Mouse (Mus musculus) 3134 (cell line): Measurements from ENCODE around the gene Cd28.

Experiments
- DNase-seq: peaks from one replicate; pipeline ENCODE4 v3.0.0-alpha.2; 2011; ENCODE audit warnings: low spot score; ENCODE audit not compliant: insufficient read length; ENCODE audit errors: extremely low read depth

Gene Cd28

DNA sequence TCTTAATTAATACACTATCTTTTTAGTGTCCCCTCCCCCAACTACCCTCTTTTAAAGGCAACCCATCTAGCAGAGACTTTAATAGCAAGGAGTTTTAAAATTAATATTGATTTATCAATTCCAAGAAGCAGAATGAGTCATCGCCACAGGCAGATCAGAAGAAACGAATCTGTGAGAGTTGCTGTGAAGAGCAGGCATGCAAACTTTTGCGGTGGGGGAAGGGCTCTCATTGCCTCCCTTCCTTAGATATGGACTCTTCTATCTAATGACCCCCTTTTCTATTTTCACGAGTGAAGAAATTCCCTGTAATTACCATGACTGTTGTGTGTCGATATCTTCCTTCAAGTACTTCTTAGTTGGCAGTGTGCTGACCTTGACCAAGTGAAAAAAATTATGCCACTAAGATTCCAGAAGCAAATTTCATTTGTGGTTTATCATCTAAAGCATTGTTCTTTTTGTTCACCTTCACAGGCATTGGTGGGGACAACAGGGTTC lies 32.8 kb downstream of the Cd28 start:
- no peak for DNase-seq

DNA sequence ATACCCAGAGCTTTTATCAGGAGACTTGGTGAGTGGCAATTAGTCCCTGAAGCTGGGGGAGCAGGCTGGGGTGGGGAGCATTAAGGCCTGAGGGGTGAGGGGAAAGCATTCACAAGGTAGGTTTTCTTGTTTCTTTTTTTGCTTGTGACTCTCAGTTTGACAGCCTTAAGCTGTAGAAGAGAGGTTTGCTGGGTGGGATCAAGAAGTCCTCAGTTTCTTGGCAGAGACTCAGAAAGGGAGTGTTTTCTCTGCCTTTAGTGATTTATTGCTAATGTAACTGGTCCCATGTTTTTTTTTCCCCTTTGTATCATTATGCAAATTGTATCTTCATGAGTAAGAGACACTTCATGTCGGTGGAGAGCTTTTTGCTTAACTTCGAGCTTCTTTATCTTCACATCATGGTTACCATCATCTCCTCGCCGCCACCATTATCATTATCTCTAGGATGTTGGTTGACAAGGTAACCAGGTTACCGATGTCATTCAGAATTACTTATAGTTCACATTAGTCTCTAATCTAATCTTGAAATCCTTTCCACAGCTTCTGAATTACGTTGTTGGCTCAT lies 33.7 kb downstream of the Cd28 start:
- no peak for DNase-seq

DNA sequence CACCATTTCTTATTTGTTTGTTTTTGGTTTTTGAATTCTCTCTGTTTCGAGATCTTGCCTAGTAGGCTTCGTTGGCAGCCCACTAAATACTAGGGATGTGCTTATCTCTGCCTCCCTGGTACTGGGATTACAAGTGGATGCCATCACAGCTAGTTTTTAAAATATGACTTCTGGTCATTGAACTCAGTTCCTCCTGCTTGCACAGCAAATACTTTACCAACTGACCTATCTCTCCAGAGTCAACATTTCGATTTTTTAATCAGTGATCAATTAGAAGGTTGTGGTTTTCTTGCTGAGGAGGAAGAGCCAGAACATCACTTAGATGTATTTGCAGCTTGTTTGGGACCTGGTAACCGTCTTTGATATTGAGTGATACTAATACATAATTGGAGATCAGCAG lies 34.4 kb downstream of the Cd28 start:
- no peak for DNase-seq

DNA sequence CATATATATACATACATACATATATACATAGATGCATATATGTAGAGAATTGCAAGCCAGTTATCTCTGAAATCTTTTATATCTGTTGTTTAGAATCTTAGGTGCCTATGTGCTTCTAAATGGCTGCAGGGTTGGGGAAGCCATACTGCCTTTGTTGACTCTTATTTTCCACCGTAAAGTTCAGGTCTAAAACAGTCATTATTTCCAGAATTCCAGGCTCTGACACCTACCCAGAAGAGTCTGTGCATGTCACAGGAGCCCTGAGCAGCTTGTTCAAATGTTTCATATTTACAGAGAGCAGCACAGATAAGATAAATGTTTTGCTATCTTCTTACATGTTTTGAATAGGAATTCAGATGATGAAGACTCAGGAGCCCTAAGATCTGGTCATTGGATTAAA lies 36.4 kb downstream of the Cd28 start:
- no peak for DNase-seq

DNA sequence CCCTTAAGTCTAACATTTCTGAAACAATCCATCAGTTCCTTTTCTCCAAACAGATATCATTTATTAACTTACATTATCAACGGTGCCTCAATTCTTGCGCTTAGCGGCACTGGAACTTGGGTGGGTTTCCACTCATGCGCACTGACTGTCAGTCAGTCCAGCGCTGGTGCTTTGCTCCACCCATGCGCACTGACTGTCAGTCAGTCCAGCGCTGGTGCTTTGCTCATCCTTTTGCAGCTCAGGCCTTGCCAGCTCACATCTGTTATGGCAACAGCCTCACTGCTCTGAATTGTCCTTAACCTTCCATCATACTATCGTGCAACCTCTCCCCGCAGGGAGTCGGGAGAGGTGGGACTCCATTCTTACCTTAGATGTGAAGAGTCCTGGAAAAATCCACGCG lies 37.4 kb downstream of the Cd28 start:
- DNase-seq: no peak

DNA sequence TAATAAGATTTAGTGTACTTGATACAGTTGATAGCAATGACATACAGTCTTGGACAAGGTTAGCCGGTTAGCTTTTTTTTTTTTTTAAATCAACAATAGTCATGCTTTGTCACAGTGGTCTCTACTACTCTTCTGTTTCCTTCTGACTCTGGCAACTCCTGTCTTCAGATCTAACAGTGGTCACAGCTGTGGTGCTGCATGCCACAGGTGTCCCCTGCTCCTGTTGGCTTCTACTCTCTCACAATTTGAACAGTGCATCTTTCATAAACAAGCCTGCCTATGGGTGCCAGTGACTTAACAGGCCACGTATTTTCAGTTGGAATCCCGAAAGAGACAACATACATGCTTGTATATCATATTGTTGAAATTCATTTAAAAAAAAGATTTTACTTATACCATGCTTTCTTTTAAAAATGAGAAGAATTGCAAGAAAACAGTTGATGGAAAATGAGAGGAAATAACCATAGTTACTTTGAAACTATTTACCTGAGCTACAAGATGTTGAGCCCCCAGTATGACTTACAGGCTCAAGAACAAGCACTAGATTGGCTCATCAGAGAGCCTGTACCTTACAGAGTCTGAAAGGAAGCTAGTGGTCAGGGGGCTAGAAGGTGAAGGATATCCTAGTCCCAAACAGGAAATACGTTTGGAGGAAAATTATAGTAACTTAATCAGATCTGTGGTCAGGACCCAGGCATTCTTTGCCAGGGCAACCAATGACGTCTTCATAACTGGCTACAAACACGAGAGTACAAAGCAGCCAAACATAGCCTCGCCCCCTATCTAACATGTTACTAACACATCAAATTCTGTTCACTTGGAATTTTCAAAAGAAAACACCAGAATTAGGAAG lies 39.0 kb downstream of the Cd28 start:
- no peak for DNase-seq

DNA sequence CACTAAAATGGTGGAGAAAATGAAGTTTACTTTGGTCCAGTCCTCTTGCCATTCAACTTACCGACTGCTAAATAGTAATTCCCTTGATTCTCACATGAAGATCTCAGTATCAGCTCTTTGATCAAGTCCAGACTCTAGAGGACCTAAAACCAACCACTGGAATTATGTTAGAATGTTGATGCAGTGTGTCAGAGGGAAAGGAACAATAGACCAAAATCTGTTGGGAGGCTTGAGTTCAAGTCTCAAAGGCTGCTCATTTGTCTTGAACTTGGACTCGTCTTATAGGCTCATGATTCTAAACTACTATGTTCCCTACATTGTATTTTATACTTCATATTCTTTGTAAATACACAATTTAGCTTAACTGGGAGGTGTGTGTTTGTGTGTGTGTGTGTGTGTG lies 41.0 kb downstream of the Cd28 start:
- no peak for DNase-seq

DNA sequence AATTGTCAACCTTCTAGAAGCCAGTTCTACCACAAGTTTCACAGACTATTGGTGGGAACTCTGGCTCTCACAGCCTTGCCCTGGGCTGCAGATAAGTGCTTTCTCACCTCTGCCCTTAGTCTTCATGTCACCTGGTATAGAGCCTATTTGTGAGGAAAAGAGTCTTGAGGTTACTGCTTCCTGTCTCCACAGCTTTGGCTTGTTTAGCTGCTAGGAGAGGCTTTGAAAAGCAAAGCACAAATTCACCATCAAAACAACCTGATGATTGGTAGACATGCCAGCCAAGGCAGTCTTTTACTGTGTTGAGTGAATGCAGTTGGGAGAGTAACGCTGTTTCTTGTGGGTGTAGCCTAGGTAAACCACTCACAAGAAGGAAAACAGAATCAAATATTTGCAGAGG lies 41.6 kb downstream of the Cd28 start:
- DNase-seq: no peak

DNA sequence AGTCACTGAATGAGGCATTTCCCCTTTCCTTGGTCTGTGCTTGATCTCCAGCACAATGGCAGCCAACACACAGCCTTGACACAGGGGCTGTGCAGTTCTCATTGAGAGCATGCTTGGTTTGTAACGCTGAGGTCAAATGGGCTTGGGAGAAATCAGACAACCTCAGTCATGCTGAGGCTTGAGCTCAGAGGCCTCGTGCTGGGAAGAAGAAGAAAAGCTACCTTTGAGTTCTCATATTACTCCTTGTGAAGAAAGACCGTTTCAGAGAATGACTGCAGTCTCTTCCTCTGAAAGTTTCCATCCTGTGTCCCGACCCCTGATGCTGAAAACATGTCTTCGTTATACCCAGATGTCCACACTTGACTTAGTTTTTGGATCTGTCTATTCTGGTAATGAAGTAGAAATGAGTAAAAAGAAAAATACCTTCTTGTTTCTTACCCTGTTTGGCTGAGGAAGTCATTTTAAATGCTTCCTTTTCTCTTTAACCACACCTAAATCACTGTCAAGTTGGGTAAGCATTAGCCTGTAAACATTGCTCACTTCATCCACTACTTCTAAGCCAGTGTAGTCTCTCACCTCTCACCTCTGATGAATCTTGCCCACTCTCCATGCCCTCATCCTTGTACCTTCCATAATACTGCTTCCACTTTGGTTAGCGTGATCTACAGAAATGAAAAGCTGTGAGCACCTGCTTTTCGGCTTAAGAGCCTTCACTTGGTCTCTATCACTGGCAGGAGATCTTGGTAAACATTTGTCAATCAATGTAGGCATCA lies 43.1 kb downstream of the Cd28 start:
- no peak for DNase-seq

DNA sequence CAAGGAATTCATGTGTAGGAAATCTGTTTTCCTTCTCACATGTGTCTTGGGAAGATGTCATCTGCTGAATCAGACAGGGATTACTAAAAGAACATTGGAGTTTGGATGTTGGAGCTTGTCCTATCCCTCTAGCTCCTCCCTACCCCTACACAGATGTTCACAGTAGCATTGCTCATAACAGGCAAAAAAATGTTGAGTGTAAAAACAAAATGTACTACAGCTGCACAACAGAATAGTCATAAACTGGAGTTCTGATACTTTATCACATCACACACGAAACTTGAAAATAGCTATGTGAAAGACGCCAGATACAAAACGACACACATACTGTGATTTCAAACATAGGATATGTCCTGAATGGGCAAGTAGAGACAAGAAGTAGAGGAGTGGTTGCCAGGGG lies 43.9 kb downstream of the Cd28 start:
- no peak for DNase-seq

DNA sequence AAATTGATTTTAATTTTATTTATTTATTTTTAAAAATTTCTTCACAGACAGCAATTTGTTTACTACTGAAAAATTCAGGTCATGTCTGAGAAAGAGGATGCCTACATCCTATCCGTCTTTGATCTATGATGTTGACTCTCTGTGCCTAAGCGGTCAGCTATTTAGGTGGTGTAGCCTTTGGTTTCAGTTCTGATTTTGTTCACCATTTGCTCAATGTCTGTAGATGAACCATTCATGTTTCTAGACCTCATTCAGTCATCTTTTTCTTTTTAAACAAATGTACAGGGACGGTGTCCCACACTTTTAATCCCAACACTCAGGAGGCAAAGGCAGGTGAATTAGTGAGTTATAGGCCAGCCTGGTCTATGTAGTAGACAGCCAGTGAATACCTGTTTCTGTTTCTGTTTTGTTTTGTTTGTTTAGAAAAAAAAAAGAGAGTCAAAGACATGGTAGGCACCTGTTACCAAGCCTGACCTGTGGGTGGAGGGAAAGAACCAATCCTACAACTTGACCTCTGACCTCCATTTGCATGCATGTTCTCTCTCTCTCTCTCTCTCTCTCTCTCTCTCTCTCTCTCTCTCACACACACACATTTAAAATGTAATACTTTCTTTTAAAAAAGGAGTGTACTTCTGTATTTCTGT lies 45.0 kb downstream of the Cd28 start:
- no peak for DNase-seq

DNA sequence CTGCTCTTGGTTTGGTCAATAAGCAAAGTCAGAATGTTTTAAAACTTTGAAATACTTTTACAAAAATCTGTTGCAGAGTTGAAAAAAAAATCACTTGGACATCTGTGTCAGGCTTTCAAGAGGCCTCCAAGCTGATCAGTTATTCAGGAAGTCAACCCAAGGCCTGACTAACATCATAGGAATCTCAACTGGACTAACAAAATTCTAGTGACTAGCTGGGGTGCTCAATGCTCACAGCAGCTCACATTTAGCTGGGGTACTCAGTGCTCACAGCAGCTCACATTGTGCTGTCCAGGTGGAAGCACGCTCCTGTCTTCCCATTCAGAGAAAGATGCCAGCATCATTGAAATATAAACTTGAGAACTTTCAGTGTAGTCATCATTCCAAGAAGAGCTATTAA lies 45.9 kb downstream of the Cd28 start:
- DNase-seq: no peak

DNA sequence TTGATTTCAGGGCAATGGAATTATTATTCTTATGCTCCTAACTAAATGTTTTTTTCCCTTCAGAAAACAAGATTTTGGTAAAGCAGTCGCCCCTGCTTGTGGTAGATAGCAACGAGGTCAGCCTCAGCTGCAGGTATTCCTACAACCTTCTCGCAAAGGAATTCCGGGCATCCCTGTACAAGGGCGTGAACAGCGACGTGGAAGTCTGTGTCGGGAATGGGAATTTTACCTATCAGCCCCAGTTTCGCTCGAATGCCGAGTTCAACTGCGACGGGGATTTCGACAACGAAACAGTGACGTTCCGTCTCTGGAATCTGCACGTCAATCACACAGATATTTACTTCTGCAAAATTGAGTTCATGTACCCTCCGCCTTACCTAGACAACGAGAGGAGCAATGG lies 46.3 kb downstream of the Cd28 start:
- no peak for DNase-seq

DNA sequence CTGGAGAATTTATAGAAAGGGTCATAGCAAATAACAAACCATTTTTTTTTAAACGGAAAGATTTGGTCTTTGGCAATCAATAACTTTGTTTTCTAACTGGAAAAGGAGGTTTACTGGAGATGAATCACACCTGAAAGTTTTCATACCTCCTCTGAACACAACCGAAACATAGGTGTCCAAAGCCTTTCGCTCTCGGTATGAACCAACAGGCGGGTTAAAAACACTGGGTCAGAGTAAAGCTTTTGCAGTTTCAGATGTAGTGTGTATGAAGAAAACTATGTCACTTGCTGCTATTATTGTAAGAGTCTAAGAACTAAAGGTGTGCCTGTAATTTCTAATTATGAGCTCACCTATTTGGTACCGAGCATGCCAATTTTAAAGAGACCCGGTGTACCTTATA lies 55.2 kb downstream of the Cd28 start:
- no peak for DNase-seq

DNA sequence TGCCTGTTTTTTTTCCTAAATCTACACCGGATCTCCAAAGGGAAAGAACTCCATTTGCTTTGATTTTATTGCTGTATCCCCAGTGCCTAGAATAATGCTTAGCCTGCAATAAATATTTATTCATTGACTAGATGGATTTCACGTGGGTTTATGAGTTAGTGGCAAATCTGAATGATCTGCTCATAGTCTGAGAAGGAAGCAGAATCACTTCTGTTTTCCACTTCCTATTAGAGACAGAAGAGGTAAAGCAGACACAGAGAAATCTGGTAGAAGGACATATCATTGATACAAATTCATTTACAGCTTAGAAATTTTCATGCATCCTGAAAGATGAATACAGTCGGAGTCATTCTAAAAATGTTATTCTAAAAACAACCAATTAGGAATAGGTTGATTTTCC lies 56.6 kb downstream of the Cd28 start:
- DNase-seq: no peak

DNA sequence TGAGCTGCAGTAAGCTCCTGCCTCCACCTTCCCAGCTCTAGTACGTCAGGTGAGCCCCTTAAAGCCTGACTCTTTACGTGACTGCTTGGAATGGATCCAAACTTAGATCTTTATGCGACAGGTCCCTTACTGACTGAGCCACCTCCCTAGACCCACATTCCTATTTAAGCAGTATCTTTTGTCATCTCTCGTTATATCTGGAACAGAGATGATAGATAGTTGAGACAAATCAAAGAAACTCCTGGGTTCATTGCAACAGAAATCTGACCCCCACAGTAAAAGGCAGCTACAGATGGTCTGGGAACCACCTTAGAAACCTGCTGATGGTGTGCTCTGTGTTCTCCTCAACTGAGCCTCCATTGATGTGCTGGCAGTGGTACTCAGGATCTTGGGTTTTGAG lies 59.6 kb downstream of the Cd28 start:
- no peak for DNase-seq

DNA sequence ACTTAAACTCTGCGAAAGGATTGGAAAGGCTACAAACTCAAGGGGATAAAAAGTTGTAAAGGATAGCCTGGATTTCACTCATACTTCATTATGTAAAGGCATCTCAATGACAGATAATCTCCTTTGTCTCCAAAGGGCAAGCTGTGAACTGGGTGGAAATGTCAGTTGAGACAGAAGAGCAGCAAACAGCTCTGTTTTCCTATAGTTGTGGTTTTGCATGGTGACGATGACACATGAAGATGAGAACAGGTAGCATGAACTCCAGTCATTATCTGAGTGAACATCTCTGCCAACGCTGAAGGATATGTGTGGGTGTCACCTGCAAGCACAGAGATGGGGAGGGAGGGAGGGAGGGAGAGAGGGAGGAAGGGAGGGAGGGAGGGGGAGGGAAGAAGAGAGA lies 60.3 kb downstream of the Cd28 start:
- no peak for DNase-seq

DNA sequence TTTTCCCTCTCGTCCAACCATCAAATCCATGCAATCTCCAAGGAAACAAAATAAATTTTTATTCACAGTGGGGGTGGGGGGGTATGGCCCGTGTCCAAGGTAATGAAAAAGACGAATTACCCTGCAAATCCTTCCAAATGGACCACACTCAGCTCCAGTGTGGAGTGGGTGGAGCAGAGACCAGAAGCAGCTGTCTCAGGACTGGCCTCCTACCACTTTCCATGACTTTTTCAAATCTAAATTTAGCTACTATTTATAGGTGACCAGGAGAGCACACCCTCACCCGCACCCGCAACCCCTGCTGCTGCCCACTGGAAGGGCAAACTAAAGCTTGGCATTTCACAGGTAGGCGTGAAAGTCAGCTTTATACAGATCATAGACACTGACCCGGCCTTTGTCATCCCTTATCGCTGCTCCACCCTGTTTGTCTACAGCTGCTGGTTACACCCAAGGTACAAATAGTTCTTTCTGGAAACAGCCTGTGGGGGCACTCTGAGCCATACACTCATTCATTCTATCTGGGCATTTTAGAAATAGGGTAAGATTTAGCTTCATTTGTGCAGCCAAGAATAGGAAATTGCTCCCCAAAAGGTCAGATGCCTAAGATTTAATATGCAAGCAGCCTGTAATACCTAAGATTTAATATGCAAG lies 62.0 kb downstream of the Cd28 start:
- no peak for DNase-seq

DNA sequence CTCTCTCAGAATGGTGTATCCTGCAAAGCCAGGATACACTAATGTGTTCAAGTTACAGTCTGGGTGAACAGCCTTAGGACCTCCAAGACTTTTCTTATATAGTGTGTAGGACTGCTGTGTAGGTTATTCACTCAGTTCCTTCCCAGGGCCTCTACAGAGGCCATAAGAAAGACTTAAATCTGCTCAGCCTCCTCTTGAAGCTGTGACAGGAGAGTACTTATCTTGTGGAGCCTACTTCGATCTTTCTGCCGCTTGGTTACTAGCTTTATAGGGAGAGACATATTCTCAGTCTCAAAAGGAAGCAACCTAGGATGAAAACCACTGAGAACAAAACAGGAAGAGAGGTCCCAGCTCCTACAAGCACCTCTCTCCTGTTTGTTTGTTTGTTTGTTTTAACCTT lies 62.6 kb downstream of the Cd28 start:
- no peak for DNase-seq

DNA sequence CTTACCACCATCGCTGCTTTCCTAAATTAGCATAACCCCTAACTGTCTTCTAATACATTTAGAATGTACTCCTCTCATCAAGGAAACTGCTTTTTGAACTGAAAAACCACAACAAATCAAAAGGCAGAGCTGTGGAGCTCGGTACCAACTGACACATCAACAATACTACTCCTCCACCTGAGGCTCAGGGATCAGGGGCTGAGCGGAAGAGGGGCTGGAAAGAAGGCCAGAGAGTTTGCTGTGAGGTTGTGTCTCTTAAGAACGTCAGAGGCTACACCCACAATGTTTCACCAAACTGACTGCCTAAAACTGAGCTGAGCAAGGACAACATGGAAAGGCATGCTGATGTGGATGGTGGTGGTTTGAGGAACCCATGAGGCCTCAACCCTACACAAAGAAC lies 65.1 kb downstream of the Cd28 start:
- no peak for DNase-seq

DNA sequence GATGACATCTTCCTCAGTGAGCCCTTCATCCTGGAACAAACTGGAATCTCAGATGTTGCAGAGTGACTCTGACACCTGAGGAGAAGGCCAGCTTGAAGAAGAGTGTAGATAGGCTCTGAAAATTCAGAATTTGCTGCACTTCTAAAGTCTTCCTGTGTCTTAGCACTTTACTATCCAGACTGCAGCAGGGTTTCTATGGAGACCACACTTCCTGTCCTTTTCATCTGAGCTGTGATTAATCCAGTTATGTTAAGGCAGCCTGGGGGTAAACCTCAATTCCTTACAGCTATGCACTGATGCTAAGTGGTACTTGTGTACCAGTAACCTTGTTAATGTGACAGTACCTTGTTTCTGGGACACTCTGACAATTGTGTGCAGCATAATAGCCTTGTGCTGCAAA lies 77.1 kb downstream of the Cd28 start:
- no peak for DNase-seq
